Mouse (Mus musculus): ENCODE measurements around the gene Nsl1. TPM values are rescaled to one million over a fixed set of nuclear protein-coding genes. Genes with fewer than 3 reads are reported as not detected.
"Not testable (repeated sequence)": the region's sequence is repeated elsewhere in the genome, so short reads cannot be mapped to it uniquely, and the experiment has no call there.

Nsl1 gene
- total RNA-seq (2021) = 1 to 10 TPM in 1 of 2 experiments, under 1 TPM in 1; 0.87 to 1.3 TPM
- long read RNA-seq, experiment 1, full-length matches to known transcripts = 1 of 1 reads
- long read RNA-seq, experiment 1, partial matches to known transcripts = 0 of 1 reads
- long read RNA-seq, experiment 1, other reads (novel, unspliced or antisense) = 0 of 1 reads
- long read RNA-seq, experiment 2, partial matches to known transcripts = 0 of 1 reads
- long read RNA-seq, experiment 2, other reads (novel, unspliced or antisense) = 1 of 1 reads

GRCm38 (mm10) chr1:191062781-191063485 is at the start of gene Nsl1, which contains the start of gene Tatdn3:
Gene Nsl1 (plus strand): TSS chr1:191063012.
Gene Tatdn3 (minus strand): TSS chr1:191062932.
- DNase-seq (ENCODE audit: low spot score in 2 of 2) = peak; percentile 89 to 97
- Histone ChIP-seq H3K27ac (peak within 1 kb of the TSS; percentile 91), H3K4me3 (peak within 1 kb of the TSS; percentile 89)
- TF ChIP-seq CTCF (conservative IDR thresholded peaks at IDR 0.05) = peak; percentile 52

GRCm38 (mm10) chr1:191014271-191014670 is 48.5 kb upstream of the Nsl1 start:
- Histone ChIP-seq H3K4me3 (no peak overlapping the region), H3K27ac (no peak overlapping the region)
- no peak for DNase-seq (ENCODE audit: low spot score in 2 of 2)
- TF ChIP-seq CTCF (conservative IDR thresholded peaks at IDR 0.05) = no peak

GRCm38 (mm10) chr1:191019803-191020202 is 43.0 kb upstream of the Nsl1 start:
- no peak for DNase-seq (ENCODE audit: low spot score in 2 of 2)
- no peak for TF ChIP-seq CTCF (conservative IDR thresholded peaks at IDR 0.05)

GRCm38 (mm10) chr1:191020217-191020924 is 42.4 kb upstream of the Nsl1 start:
- H3K4me3 ChIP-seq = no peak overlapping the region
- no peak for TF ChIP-seq CTCF (conservative IDR thresholded peaks at IDR 0.05)
- peak in 1 of 2 experiments; percentile 56 for DNase-seq (ENCODE audit: low spot score in 2 of 2)
- peak overlapping the region; percentile 58 for H3K27ac ChIP-seq

More at GRCm38 (mm10) chr1:191019803-191020202, 43.0 kb upstream of the Nsl1 start:
- peak overlapping the region; percentile 58 for H3K27ac ChIP-seq
- no peak overlapping the region for H3K4me3 ChIP-seq

GRCm38 (mm10) chr1:191021016-191021415 is 41.8 kb upstream of the Nsl1 start:
- peak overlapping the region; percentile 58 for H3K27ac ChIP-seq
- DNase-seq (ENCODE audit: low spot score in 2 of 2) = peak; percentile 31 to 66
- H3K4me3 ChIP-seq = no peak overlapping the region
- TF ChIP-seq CTCF (conservative IDR thresholded peaks at IDR 0.05) = no peak

- TF ChIP-seq CTCF (conservative IDR thresholded peaks at IDR 0.05) = no peak
- H3K4me3 ChIP-seq = no peak overlapping the region
- no peak overlapping the region for H3K27ac ChIP-seq
- DNase-seq (ENCODE audit: low spot score in 2 of 2) = no peak
Observed at GRCm38 (mm10) chr1:191023140-191023539, 39.7 kb upstream of the Nsl1 start.

GRCm38 (mm10) chr1:191023806-191024205 is 39.0 kb upstream of the Nsl1 start:
- DNase-seq (ENCODE audit: low spot score in 2 of 2); H3K27ac ChIP-seq; H3K4me3 ChIP-seq: not testable (repeated sequence)

- H3K4me3 ChIP-seq = peak overlapping the region; percentile 87
- H3K27ac ChIP-seq = peak overlapping the region; percentile 93
- no peak for DNase-seq (ENCODE audit: low spot score in 2 of 2)
- TF ChIP-seq CTCF (conservative IDR thresholded peaks at IDR 0.05) = no peak
Observed at GRCm38 (mm10) chr1:191025016-191026012, 37.5 kb upstream of the Nsl1 start.

GRCm38 (mm10) chr1:191026021-191026713 is 36.6 kb upstream of the Nsl1 start, which contains the start of gene Flvcr1:
Gene Flvcr1 (minus strand): TSS chr1:191026158.
- H3K4me3 ChIP-seq = peak within 1 kb of the TSS; percentile 87
- peak; percentile 50 for TF ChIP-seq CTCF (conservative IDR thresholded peaks at IDR 0.05)
- peak; percentile 98 to 99 for DNase-seq (ENCODE audit: low spot score in 2 of 2)
- H3K27ac ChIP-seq = peak within 1 kb of the TSS; percentile 93

- no peak for DNase-seq (ENCODE audit: low spot score in 2 of 2)
- no peak for TF ChIP-seq CTCF (conservative IDR thresholded peaks at IDR 0.05)
- no peak overlapping the region for H3K4me3 ChIP-seq
- no peak overlapping the region for H3K27ac ChIP-seq
Observed at GRCm38 (mm10) chr1:191030182-191030581, 32.6 kb upstream of the Nsl1 start.

- H3K27ac ChIP-seq, H3K4me3 ChIP-seq: not testable (repeated sequence)
- DNase-seq (ENCODE audit: low spot score in 2 of 2) = peak in 1 of 2 experiments; percentile 46
Observed at GRCm38 (mm10) chr1:191030922-191031425, 31.8 kb upstream of the Nsl1 start.
